Comparison of ENCODE assay signal across 8 mouse cellular contexts in the genomic region with DNA sequence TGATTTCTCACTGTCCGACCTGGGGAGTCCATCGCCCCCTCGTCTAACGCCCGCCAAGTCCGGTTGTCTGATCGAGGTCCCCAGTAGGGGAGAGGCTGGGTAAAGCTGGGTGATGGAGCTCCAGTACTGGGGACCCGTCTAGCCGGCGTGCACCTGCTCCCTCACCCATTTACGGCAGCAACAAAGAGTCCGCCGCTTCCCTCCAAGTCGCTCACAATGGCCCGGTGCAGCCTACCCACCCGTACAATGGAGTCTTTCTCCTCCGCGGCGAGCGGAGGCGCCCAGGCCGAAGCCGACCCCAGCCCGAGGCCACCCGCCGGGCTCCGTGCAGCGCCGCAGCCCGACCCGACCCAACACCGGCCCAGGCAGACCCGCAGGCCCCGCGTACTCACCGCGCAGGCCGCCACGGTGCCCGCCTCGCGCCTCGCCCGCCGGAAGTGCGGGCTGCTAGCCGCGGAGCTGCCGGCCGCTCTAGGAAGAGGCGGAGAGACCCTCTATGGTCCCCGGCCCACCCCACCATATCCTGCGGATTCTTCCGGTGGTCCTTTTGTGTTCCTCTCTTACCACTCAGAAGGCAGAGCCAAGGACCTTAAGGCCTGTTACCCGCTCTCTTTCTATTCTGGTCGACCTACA. TPM values are rescaled to one million over a fixed set of nuclear protein-coding genes. Genes with fewer than 3 reads are reported as not detected.
DNase-seq lines count a peak whose midpoint lies in the region; ATAC-seq and TF ChIP-seq lines count a peak whose summit lies in the region.

Gene Zfp422 (minus strand): TSS at position 461 of the 633 bp plus-strand sequence.

- H3K9ac ChIP-seq in ES-Bruce4 (ENCODE audit: low read depth, poor library complexity, severe bottlenecking) = peak within 1 kb of the TSS; percentile 76
- peak within 1 kb of the TSS; percentile 98 for H3K9ac ChIP-seq in forebrain, embryonic 13.5 days
- H3K9ac ChIP-seq in lung, embryonic 15.5 days = peak within 1 kb of the TSS; percentile 95

- no peaks in the 10 kb centered on the region for H3K9me3 ChIP-seq in ES-Bruce4 (replicated peaks; ENCODE audit: control insufficient read depth, insufficient read depth, low read length, poor library complexity, severe bottlenecking)
- no peaks in the 10 kb centered on the region for H3K9me3 ChIP-seq in forebrain, embryonic 13.5 days (replicated peaks)
- H3K9me3 ChIP-seq in lung, embryonic 15.5 days = no peaks in the 10 kb centered on the region

- ATAC-seq in forebrain, embryonic 13.5 days = peak; percentile 98
- peak; percentile 89 for ATAC-seq in lung, embryonic 15.5 days (ENCODE audit: borderline replicate concordance, extremely low read depth, low FRiP score, low TSS enrichment)

- H3K36me3 ChIP-seq in ES-Bruce4 (ENCODE audit: control insufficient read depth, insufficient read depth, low read length, poor library complexity, severe bottlenecking) = peaks cover 2% of the 10 kb centered on the region; the same call in 1 of the 2 replicates
- peaks cover 28% of the 10 kb centered on the region for H3K36me3 ChIP-seq in forebrain, embryonic 13.5 days (ENCODE audit: poor library complexity, severe bottlenecking)
- peaks cover 27% of the 10 kb centered on the region for H3K36me3 ChIP-seq in lung, embryonic 15.5 days

- peak within 1 kb of the TSS; percentile 82 for H3K4me3 ChIP-seq in ES-Bruce4 (ENCODE audit: low read depth, low read length)
- H3K4me3 ChIP-seq in forebrain, embryonic 13.5 days = peak within 1 kb of the TSS; percentile 89
- peak within 1 kb of the TSS; percentile 82 for H3K4me3 ChIP-seq in lung, embryonic 15.5 days

- TF ChIP-seq CTCF in ES-Bruce4 (IDR thresholded peaks at IDR 0.05; ENCODE audit: low read depth, low read length) = no peak

- no peak for TF ChIP-seq POLR2A in ES-Bruce4 (IDR thresholded peaks at IDR 0.05; ENCODE audit: insufficient read depth, low read length)

- no peaks in the 10 kb centered on the region for H3K4me1 ChIP-seq in ES-Bruce4 (ENCODE audit: control insufficient read depth, insufficient read depth, low read length)
- H3K4me1 ChIP-seq in forebrain, embryonic 13.5 days = peaks cover 19% of the 10 kb centered on the region
- H3K4me1 ChIP-seq in lung, embryonic 15.5 days = peaks cover 13% of the 10 kb centered on the region

- TF ChIP-seq EP300 in ES-Bruce4 (IDR thresholded peaks at IDR 0.05; ENCODE audit: insufficient read depth, low read depth, low read length) = no peak

- H3K27ac ChIP-seq in ES-Bruce4 (ENCODE audit: insufficient read depth, low read length) = no peak within 1 kb of the TSS
- H3K27ac ChIP-seq in forebrain, embryonic 13.5 days = peak within 1 kb of the TSS; percentile 90
- peak within 1 kb of the TSS; percentile 87 for H3K27ac ChIP-seq in lung, embryonic 15.5 days

- WGBS in forebrain, embryonic 13.5 days = under 1% methylated on average over 56 of the region's 56 CpGs
- under 1% methylated on average over 56 of the region's 56 CpGs for WGBS in large intestine, adult 2 months
- WGBS in lung, embryonic 15.5 days = under 1% methylated on average over 47 of the region's 56 CpGs

- intact Hi-C loops in heart, postnatal 14 days (cut with DNase I) = no loop called here

- peak; percentile 24 for DNase-seq in c-Kit-positive CD71-positive TER-119-negative erythroid progenitor cells, embryonic 14.5 days (ENCODE audit: low read depth)
- peak; percentile 77 to 79 for DNase-seq in heart, postnatal 14 days
- DNase-seq in large intestine, adult 2 months (ENCODE audit: low read depth, low spot score) = no peak
- peak; percentile 49 for DNase-seq in ovary, adult 18-20 months (ENCODE audit: low spot score)
- DNase-seq in thymus, postnatal 10 days (ENCODE audit: low spot score in 2 of 2) = peak; percentile 66 to 81

- H3K27me3 ChIP-seq in ES-Bruce4 (ENCODE audit: control insufficient read depth, insufficient read depth, low read length, poor library complexity, severe bottlenecking) = no peaks in the 10 kb centered on the region
- H3K27me3 ChIP-seq in forebrain, embryonic 13.5 days = no peaks in the 10 kb centered on the region
- H3K27me3 ChIP-seq in lung, embryonic 15.5 days = no peaks in the 10 kb centered on the region

- peak within 1 kb of the TSS; percentile 67 for H3K4me2 ChIP-seq in forebrain, embryonic 13.5 days
- peak within 1 kb of the TSS; percentile 61 for H3K4me2 ChIP-seq in lung, embryonic 15.5 days

RNA-seq across cellular contexts. Expression of gene Zfp422, which starts in this region (rescaled TPM):
- polyA plus RNA-seq in ES-Bruce4 (2011; ENCODE audit: insufficient read depth, insufficient read length, low read depth, missing spikeins) = 15.0 and 18.9 TPM in 2 replicates
- 287 and 299 TPM in 2 replicates for polyA plus RNA-seq in forebrain, embryonic 13.5 days (2015; fragmentation: Nextera tagmentation; extraction: Ambion mirVana)
- 10 to 100 TPM; 28.9 to 29.5 TPM for total RNA-seq in heart, postnatal 14 days (2021)
- 10.4 and 11.2 TPM in 2 replicates for polyA plus RNA-seq in large intestine, adult 2 months (2012; rRNA removed)
- polyA plus RNA-seq in lung, embryonic 15.5 days (2015; fragmentation: Nextera tagmentation; extraction: Ambion mirVana) = 162 and 169 TPM in 2 replicates
